Mouse (Mus musculus): ENCODE results near the gene Bag3. TPM values are rescaled to one million over a fixed set of nuclear protein-coding genes. Genes with fewer than 3 reads are reported as not detected.

Bag3 gene
- polyA plus RNA-seq, 1 experiment from 2014 or later, result 3.7 TPM

DNA sequence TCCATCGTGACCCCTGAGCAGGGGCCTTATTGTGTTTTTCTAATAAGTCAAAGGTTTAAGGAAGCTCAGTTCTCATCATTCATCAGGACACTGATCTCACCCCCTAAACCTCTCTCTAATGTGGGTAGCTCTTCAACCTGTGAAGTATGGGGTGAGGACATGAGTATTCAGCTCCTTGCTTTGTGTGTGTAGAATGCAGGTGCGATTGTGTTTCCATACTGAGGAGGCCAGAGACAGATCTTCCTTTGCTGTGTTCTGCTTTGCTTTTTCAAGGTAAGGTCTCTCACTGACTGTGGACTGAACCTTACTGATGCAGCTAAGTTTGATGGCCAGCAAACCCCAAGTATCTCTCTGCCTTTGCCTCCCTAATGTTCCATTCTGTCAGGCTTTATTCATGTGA lies 72.9 kb downstream of the Bag3 start:
- H3K4me3 ChIP-seq (ENCODE audit: low read depth, low read length), result no peak overlapping the region
- H3K36me3 ChIP-seq (replicated peaks; ENCODE audit: insufficient read depth, low read length), result no peaks in the 10 kb centered on the region
- DNase-seq (no peak), ATAC-seq (no peak)
- 93% methylated on average over 2 of the region's 2 CpGs for WGBS (ENCODE audit: insufficient replicate concordance)
- TF ChIP-seq CTCF (IDR thresholded peaks at IDR 0.05; ENCODE audit: low read depth) (no peak), EP300 (IDR thresholded peaks at IDR 0.05; ENCODE audit: low read depth) (no peak)
- no peak overlapping the region for H3K4me2 ChIP-seq (ENCODE audit: low read depth, low read length)
- no peaks in the 10 kb centered on the region for H3K9me3 ChIP-seq (ENCODE audit: low read length)
- H3K4me1 ChIP-seq (ENCODE audit: insufficient read depth), result 0 out of 2 replicates have a peak, but pooled peaks cover 2% of the 10 kb centered on the region
- H3K27me3 ChIP-seq (ENCODE audit: insufficient read depth, low read length), result no peaks in the 10 kb centered on the region
- no peak overlapping the region for H3K27ac ChIP-seq (ENCODE audit: low read depth)
- no peak overlapping the region for H3K9ac ChIP-seq (replicated peaks)

Small RNA genes lying within 50 kb of the gene (microRNA-seq; reads per million reads assigned to microRNA genes)
- not detected for gene Gm24365

Other genes starting within 250 kb of the Bag3 start
- gene BC017158, start 225.4 kb upstream of the Bag3 start, polyA plus RNA-seq (2015; fragmentation: Nextera tagmentation; extraction: Ambion mirVana), result 9.4 and 9.6 TPM in 2 replicates
- 31.7 and 32.3 TPM in 2 replicates for gene Rgs10, start 104.9 kb upstream of the Bag3 start, polyA plus RNA-seq (2015; fragmentation: Nextera tagmentation; extraction: Ambion mirVana)
- gene Tial1, start 61.9 kb upstream of the Bag3 start, polyA plus RNA-seq (2015; fragmentation: Nextera tagmentation; extraction: Ambion mirVana), result 10.2 and 11.5 TPM in 2 replicates
- gene Inpp5f, start 87.7 kb downstream of the Bag3 start, polyA plus RNA-seq (2015; fragmentation: Nextera tagmentation; extraction: Ambion mirVana), result 7.2 and 7.3 TPM in 2 replicates
- gene Mcmbp, start 216.9 kb downstream of the Bag3 start, polyA plus RNA-seq (2015; fragmentation: Nextera tagmentation; extraction: Ambion mirVana), result 19.5 and 19.9 TPM in 2 replicates
- gene Sec23ip, start 221.3 kb downstream of the Bag3 start, polyA plus RNA-seq (2015; fragmentation: Nextera tagmentation; extraction: Ambion mirVana), result 10.2 and 11.3 TPM in 2 replicates

Measured in liver, postnatal 0 days (tissue).